In genomic region chr11:68142296-68142695, GRCm38 (mm10) we compare ENCODE assay signal across 19 mouse cellular contexts.
"Had no signal": no experiment of that assay in that cellular context is flagged by ENCODE, and none has a peak within 500 bp of the region (broad histone marks: within the 10 kb centered on the region; RNA-seq: fewer than 3 reads in every experiment).

No protein-coding gene starts in this region.

- H3K9me3 ChIP-seq: kidney, embryonic 15.5 days; liver, embryonic 13.5 days; midbrain, embryonic 10.5 days; midbrain, embryonic 13.5 days; neural tube, embryonic 12.5 days; neural tube, embryonic 15.5 days had no signal

- ATAC-seq: midbrain, embryonic 13.5 days had no signal

- H3K36me3 ChIP-seq: kidney, embryonic 15.5 days; liver, embryonic 13.5 days; midbrain, embryonic 10.5 days; midbrain, embryonic 13.5 days; neural tube, embryonic 12.5 days; neural tube, embryonic 15.5 days had no signal

- H3K27me3 ChIP-seq: kidney, embryonic 15.5 days; liver, embryonic 13.5 days; neural tube, embryonic 12.5 days; neural tube, embryonic 15.5 days had no signal

- H3K9ac ChIP-seq: kidney, embryonic 15.5 days; liver, embryonic 13.5 days; midbrain, embryonic 13.5 days; neural tube, embryonic 12.5 days; neural tube, embryonic 15.5 days had no signal

- H3K4me3 ChIP-seq: kidney, embryonic 15.5 days; left cerebral cortex, adult 2 months; liver, embryonic 13.5 days; megakaryocyte, embryonic 14.5 days; midbrain, embryonic 10.5 days; midbrain, embryonic 13.5 days; neural tube, embryonic 12.5 days; neural tube, embryonic 15.5 days had no signal

- H3K4me2 ChIP-seq: kidney, embryonic 15.5 days; liver, embryonic 13.5 days; midbrain, embryonic 13.5 days; neural tube, embryonic 12.5 days; neural tube, embryonic 15.5 days had no signal

- H3K4me1 ChIP-seq: liver, embryonic 13.5 days had no signal

- H3K27ac ChIP-seq: kidney, embryonic 15.5 days; left cerebral cortex, adult 2 months; liver, embryonic 13.5 days; midbrain, embryonic 13.5 days; neural tube, embryonic 12.5 days; neural tube, embryonic 15.5 days; stomach, postnatal 0 days had no signal

- DNase-seq: kidney, postnatal 10 days; kidney, postnatal 36 days; layer of hippocampus, postnatal 36 days; liver, embryonic 13.5 days; lung, adult 2 months; right cerebral cortex, adult 18-20 months; right cerebral cortex, postnatal 14 days; right cerebral cortex, postnatal 4 days; thymus, adult 2 months; thymus, postnatal 14 days; thymus, postnatal 4 days had no signal
